Mouse (Mus musculus): ENCODE measurements at regions not wholly inside any gene's neighbourhood (a gene's known extent, or its start where the extent isn't known, plus 50 kb on each side); places are given as distances from the start of the nearest gene placed in this dataset.

- Histone ChIP-seq H3K4me1 (ENCODE audit: control insufficient read depth) (peaks cover 40% of the 10 kb centered on the region), H3K9me3 (ENCODE audit: control insufficient read depth, low read length) (peaks cover 3% of the 10 kb centered on the region; the same call in 1 of the 2 replicates), H3K36me3 (ENCODE audit: control insufficient read depth) (no peaks in the 10 kb centered on the region), H3K4me3 (replicated peaks) (no peak overlapping the region), H3K27me3 (ENCODE audit: control insufficient read depth) (no peaks in the 10 kb centered on the region)
- TF ChIP-seq GATA1 (IDR thresholded peaks at IDR 0.05; ENCODE audit: low read length): no peak
- no peak for TF ChIP-seq TAL1 (IDR thresholded peaks at IDR 0.05; ENCODE audit: low read length)
Observed at GRCm38 (mm10) chr5:64568294-64568693, 234.9 kb upstream of the Klf3 start.

GRCm38 (mm10) chr5:64574386-64574785, 228.8 kb upstream of the Klf3 start:
- no peaks in the 10 kb centered on the region for H3K27me3 ChIP-seq (ENCODE audit: control insufficient read depth)
- TF ChIP-seq TAL1 (IDR thresholded peaks at IDR 0.05; ENCODE audit: low read length) (no peak), GATA1 (IDR thresholded peaks at IDR 0.05; ENCODE audit: low read length) (no peak)
- H3K4me1 ChIP-seq (ENCODE audit: control insufficient read depth): peaks cover 37% of the 10 kb centered on the region
- H3K36me3 ChIP-seq (ENCODE audit: control insufficient read depth): no peaks in the 10 kb centered on the region
- no peaks in the 10 kb centered on the region for H3K9me3 ChIP-seq (ENCODE audit: control insufficient read depth, low read length)
- H3K4me3 ChIP-seq (replicated peaks): no peak overlapping the region

GRCm38 (mm10) chr5:64575896-64576295, 227.3 kb upstream of the Klf3 start:
- Histone ChIP-seq H3K4me1 (ENCODE audit: control insufficient read depth) (peaks cover 45% of the 10 kb centered on the region), H3K27me3 (ENCODE audit: control insufficient read depth) (no peaks in the 10 kb centered on the region), H3K9me3 (ENCODE audit: control insufficient read depth, low read length) (no peaks in the 10 kb centered on the region), H3K36me3 (ENCODE audit: control insufficient read depth) (no peaks in the 10 kb centered on the region), H3K4me3 (replicated peaks) (no peak overlapping the region)
- TF ChIP-seq TAL1 (IDR thresholded peaks at IDR 0.05; ENCODE audit: low read length) (no peak), GATA1 (IDR thresholded peaks at IDR 0.05; ENCODE audit: low read length) (no peak)

DNA sequence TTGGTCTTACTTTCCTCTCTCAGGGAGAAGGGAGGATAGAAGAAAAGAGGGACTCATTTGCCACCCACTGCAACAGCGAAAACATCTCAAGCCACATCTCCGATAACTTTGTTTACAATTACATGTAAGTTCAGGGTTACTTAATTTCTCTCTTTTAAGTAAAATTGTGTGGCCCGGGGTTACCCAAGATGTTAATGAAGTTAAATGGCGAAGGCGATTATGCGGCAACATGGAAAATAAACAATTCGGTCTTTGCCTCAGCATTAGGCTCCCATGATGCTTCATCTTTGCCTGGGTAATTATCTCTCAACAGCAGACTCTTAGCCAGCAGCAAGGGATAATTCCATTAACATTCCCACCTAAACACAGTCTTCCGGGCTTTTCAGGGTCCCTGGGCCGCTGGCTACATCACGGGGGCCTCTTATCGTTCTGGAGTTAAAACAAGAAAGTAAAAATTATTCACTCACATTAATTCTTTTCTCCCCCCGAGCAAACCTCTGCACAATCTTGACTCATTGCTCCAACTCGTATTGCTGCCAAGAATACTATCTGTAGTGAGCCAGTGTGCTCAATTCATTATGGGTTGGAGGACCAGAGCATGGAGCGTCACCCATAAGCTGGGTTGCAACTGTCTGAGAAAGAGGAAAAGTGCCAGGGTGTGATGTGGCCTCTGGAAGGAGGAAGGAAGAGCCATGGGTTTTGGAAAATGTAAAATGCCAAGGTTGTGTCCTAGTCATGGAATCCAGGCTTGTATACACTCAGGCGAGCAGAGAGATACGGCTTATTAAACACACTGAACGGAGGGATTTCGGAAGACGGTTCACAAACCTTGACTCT, 226.5 kb upstream of the Klf3 start:
- Histone ChIP-seq H3K4me3 (replicated peaks) (no peak overlapping the region), H3K9me3 (ENCODE audit: control insufficient read depth, low read length) (no peaks in the 10 kb centered on the region), H3K27me3 (ENCODE audit: control insufficient read depth) (no peaks in the 10 kb centered on the region), H3K4me1 (ENCODE audit: control insufficient read depth) (peaks cover 52% of the 10 kb centered on the region), H3K36me3 (ENCODE audit: control insufficient read depth) (no peaks in the 10 kb centered on the region)
- TF ChIP-seq TAL1 (IDR thresholded peaks at IDR 0.05; ENCODE audit: low read length) (no peak), GATA1 (IDR thresholded peaks at IDR 0.05; ENCODE audit: low read length) (no peak)

- Histone ChIP-seq H3K36me3 (ENCODE audit: control insufficient read depth) (no peaks in the 10 kb centered on the region), H3K9me3 (ENCODE audit: control insufficient read depth, low read length) (no peaks in the 10 kb centered on the region), H3K27me3 (ENCODE audit: control insufficient read depth) (no peaks in the 10 kb centered on the region), H3K4me3 (replicated peaks) (no peak overlapping the region), H3K4me1 (ENCODE audit: control insufficient read depth) (peaks cover 57% of the 10 kb centered on the region)
- TF ChIP-seq GATA1 (IDR thresholded peaks at IDR 0.05; ENCODE audit: low read length) (peak; percentile 51), TAL1 (IDR thresholded peaks at IDR 0.05; ENCODE audit: low read length) (no peak)
Observed at GRCm38 (mm10) chr5:64577424-64577823, 225.8 kb upstream of the Klf3 start.

DNA sequence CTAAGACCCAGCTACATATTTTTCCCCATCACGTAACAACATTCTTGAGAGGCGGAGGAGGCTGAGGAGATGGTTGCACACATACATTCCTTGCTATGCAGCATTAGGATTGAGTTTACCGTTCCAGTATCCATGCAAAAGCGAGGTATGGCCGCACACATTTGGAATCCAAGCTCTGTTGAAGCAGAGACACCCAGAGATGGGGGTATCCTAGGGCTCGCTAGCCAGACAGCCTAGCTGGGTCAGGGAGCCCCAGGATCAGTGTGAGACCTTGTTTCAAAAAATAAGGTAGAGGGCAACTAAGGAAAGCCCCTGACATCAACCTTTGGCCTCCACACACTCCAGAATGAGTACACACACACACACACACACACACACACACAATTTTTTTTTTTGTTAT, 224.7 kb upstream of the Klf3 start:
- Histone ChIP-seq H3K4me3 (replicated peaks) (no peak overlapping the region), H3K4me1 (ENCODE audit: control insufficient read depth) (peaks cover 67% of the 10 kb centered on the region), H3K9me3 (ENCODE audit: control insufficient read depth, low read length) (no peaks in the 10 kb centered on the region), H3K36me3 (ENCODE audit: control insufficient read depth) (no peaks in the 10 kb centered on the region), H3K27me3 (ENCODE audit: control insufficient read depth) (no peaks in the 10 kb centered on the region)
- no peak for TF ChIP-seq GATA1 (IDR thresholded peaks at IDR 0.05; ENCODE audit: low read length)
- TF ChIP-seq TAL1 (IDR thresholded peaks at IDR 0.05; ENCODE audit: low read length): no peak

DNA sequence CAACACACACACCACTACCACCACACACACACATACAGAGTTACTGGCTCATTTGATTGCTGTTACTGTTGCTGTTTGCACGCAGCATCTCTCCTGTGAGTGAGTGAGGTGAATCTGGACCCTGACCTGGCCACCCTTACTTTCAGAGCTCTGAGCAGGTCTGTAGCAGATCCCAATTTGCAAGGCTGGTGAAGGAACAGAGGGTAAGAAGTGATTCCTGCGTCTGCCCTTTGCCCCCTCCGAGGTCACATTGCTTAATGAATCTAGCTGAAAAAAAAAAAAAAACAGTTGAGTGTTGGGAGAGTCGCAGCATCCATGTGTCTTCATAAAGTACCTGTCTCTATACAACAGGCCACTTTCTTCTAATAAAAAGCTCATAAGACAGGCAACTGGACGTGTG, 224.1 kb upstream of the Klf3 start:
- peaks cover 70% of the 10 kb centered on the region for H3K4me1 ChIP-seq (ENCODE audit: control insufficient read depth)
- H3K36me3 ChIP-seq (ENCODE audit: control insufficient read depth): no peaks in the 10 kb centered on the region
- H3K27me3 ChIP-seq (ENCODE audit: control insufficient read depth): no peaks in the 10 kb centered on the region
- no peak overlapping the region for H3K4me3 ChIP-seq (replicated peaks)
- TF ChIP-seq TAL1 (IDR thresholded peaks at IDR 0.05; ENCODE audit: low read length) (no peak), GATA1 (IDR thresholded peaks at IDR 0.05; ENCODE audit: low read length) (no peak)
- H3K9me3 ChIP-seq (ENCODE audit: control insufficient read depth, low read length): no peaks in the 10 kb centered on the region

DNA sequence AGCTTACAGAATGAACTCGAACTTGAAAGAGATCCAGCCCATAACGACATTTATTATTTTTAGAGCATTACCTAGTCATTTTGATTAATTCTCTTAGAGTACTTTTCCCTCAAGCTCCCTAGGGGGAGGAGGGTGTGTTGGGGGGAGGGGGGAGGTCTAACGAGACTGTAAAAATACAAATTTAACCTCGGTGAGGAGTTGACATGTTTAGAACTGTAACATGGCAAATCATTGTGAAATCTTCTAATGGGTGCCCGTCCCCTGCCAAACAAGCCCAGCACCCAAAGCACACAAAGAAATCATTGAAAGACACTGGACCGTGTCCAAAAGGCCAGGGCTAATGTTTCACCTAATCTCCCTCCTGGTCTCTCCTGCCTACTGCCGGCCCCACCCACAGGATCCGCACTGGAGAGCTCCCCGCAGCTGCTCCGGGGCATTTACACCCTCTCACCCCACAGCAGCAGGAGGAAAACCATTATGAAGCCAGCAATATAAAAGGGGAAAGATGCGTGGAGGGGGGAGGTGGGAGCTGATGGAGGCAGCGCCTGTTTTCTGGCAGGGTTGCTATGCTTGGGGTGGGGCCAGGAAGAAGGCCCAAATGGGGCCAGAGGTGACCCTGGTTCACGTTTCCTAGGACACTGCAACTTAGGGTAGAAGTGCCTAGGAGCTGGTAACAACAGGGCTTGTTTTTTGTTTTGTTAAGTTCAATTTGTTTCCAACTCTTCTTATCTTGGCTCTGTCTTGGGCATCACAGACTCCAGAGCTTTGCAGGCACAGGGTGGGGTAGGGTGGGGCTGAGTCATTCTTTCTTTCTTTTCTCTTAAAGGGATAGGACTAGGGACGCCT, 223.5 kb upstream of the Klf3 start:
- Histone ChIP-seq H3K4me3 (replicated peaks) (peak overlapping the region; percentile 56), H3K27me3 (ENCODE audit: control insufficient read depth) (no peaks in the 10 kb centered on the region), H3K4me1 (ENCODE audit: control insufficient read depth) (peaks cover 76% of the 10 kb centered on the region), H3K36me3 (ENCODE audit: control insufficient read depth) (no peaks in the 10 kb centered on the region), H3K9me3 (ENCODE audit: control insufficient read depth, low read length) (no peaks in the 10 kb centered on the region)
- TF ChIP-seq TAL1 (IDR thresholded peaks at IDR 0.05; ENCODE audit: low read length): no peak
- TF ChIP-seq GATA1 (IDR thresholded peaks at IDR 0.05; ENCODE audit: low read length): no peak

DNA sequence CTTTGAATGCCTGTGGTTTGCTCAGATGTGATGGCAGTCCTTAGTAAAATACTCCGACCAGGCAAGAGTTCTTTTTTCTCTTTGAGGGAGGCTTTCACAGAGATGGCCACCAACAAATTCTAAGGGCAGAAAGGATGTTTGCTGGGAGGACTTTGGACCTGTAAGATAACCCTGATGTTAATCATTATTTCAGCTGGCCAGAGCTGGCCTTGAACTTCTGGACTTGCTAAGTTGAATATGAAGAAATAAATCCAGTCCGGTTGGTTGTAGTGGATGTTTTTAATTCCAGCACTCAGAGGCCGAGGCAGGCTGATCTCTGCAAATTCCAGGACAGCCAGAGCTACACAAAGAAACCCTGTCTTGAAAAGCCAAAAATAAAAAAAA, 222.9 kb upstream of the Klf3 start:
- no peaks in the 10 kb centered on the region for H3K36me3 ChIP-seq (ENCODE audit: control insufficient read depth)
- H3K9me3 ChIP-seq (ENCODE audit: control insufficient read depth, low read length): no peaks in the 10 kb centered on the region
- no peak overlapping the region for H3K4me3 ChIP-seq (replicated peaks)
- H3K4me1 ChIP-seq (ENCODE audit: control insufficient read depth): peaks cover 83% of the 10 kb centered on the region
- no peaks in the 10 kb centered on the region for H3K27me3 ChIP-seq (ENCODE audit: control insufficient read depth)
- TF ChIP-seq TAL1 (IDR thresholded peaks at IDR 0.05; ENCODE audit: low read length) (no peak), GATA1 (IDR thresholded peaks at IDR 0.05; ENCODE audit: low read length) (no peak)

Measured in erythroblast, embryonic 14.5 days (primary cell).